ENCODE assay signal across 7 mouse cellular contexts in the genomic region with DNA sequence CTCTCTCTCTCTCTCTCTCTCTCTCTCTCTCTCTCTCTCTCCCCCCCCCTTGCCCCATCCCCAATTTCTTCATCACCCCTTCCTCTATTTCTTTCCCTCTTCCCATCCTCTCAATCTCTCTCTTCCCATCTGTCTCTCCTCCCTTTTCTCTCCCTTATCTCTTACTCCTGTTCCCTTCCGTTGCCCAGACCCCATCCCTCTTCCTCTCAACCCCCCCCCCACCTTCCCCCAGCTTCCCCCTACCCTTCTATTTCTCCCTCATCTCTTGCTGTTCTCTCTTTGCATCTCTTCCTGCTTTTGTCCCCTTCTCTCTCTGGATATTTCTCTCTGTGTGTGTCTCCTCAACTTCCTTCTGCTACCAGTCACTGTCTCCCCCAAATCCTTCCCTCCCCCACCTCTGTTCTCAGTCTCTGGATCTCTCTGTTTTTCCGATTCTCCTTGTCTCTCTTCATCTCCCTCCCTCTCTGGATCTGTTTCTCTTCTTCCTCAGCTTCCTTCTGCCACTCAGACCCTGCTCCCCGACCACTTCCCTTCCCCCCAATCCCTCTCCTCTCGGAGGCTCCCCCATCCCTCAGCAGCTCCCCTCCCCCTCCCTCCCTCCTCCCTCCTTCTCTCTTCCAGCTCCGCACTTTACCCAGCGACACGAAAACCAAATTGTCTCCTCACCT. TPM values are rescaled to one million over a fixed set of nuclear protein-coding genes. Genes with fewer than 3 reads are reported as not detected.
A peak's percentile ranks its signal among the peaks of the same experiment; 100 is the strongest.
DNase-seq lines count a peak whose midpoint lies in the region; ATAC-seq and TF ChIP-seq lines count a peak whose summit lies in the region.

A gene (plus strand): TSS at position 271 of the 668 bp plus-strand sequence.

- H3K27me3 ChIP-seq in liver, embryonic 11.5 days (replicated peaks; ENCODE audit: control insufficient read depth, insufficient read depth, low read length) = no peaks in the 10 kb centered on the region; the same call in 1 of the 2 replicates
- H3K27me3 ChIP-seq in forebrain, embryonic 13.5 days = no peaks in the 10 kb centered on the region

- no peak for TF ChIP-seq CTCF in olfactory bulb, adult 2 months (IDR thresholded peaks at IDR 0.05; ENCODE audit: insufficient read depth, low read depth, low read length)

- no peak for DNase-seq in liver, embryonic 11.5 days (ENCODE audit: low spot score)
- DNase-seq in liver = no peak
- DNase-seq in layer of hippocampus, postnatal 36 days = no peak
- no peak for DNase-seq in gastrocnemius, postnatal 10 days
- DNase-seq in urinary bladder, postnatal 10 days (ENCODE audit: low spot score) = no peak

- H3K9me3 ChIP-seq in liver, embryonic 11.5 days (ENCODE audit: control insufficient read depth, low read length) = no peaks in the 10 kb centered on the region
- H3K9me3 ChIP-seq in forebrain, embryonic 13.5 days (replicated peaks) = no peaks in the 10 kb centered on the region

- H3K27ac ChIP-seq in liver, embryonic 11.5 days (ENCODE audit: low read depth, low read length) = no peak within 1 kb of the TSS
- peak within 1 kb of the TSS; percentile 72 for H3K27ac ChIP-seq in forebrain, embryonic 13.5 days
- peak within 1 kb of the TSS; percentile 93 for H3K27ac ChIP-seq in olfactory bulb, adult 2 months (ENCODE audit: insufficient read depth, low read depth, low read length)

- H3K9ac ChIP-seq in liver, embryonic 11.5 days (ENCODE audit: low read depth, low read length) = no peak within 1 kb of the TSS
- H3K9ac ChIP-seq in forebrain, embryonic 13.5 days = peak within 1 kb of the TSS; percentile 77

- H3K4me3 ChIP-seq in liver, embryonic 11.5 days (ENCODE audit: low read depth, low read length) = no peak within 1 kb of the TSS
- H3K4me3 ChIP-seq in forebrain, embryonic 13.5 days = peak within 1 kb of the TSS; percentile 52
- H3K4me3 ChIP-seq in olfactory bulb, adult 2 months (ENCODE audit: insufficient read depth, low read depth, low read length) = peak within 1 kb of the TSS; percentile 77

- H3K4me1 ChIP-seq in liver, embryonic 11.5 days (replicated peaks; ENCODE audit: control insufficient read depth, insufficient read depth, low read length) = no peaks in the 10 kb centered on the region
- peaks cover 50% of the 10 kb centered on the region for H3K4me1 ChIP-seq in forebrain, embryonic 13.5 days
- H3K4me1 ChIP-seq in olfactory bulb, adult 2 months (ENCODE audit: control insufficient read depth, insufficient read depth, low read length) = peaks cover 24% of the 10 kb centered on the region

- WGBS in liver, embryonic 11.5 days = 2% methylated on average over 7 of the region's 7 CpGs
- 0% methylated on average over 7 of the region's 7 CpGs for whole genome bisulfite sequencing in forebrain, embryonic 13.5 days
- WGBS in olfactory bulb, adult 2 months = under 1% methylated on average over 7 of the region's 7 CpGs

- H3K36me3 ChIP-seq in liver, embryonic 11.5 days (ENCODE audit: control insufficient read depth, insufficient read depth, low read length) = no peaks in the 10 kb centered on the region
- peaks cover 17% of the 10 kb centered on the region for H3K36me3 ChIP-seq in forebrain, embryonic 13.5 days (ENCODE audit: poor library complexity, severe bottlenecking)

- no peak for ATAC-seq in liver, embryonic 11.5 days (replicated peaks; ENCODE audit: low FRiP score)
- ATAC-seq in forebrain, embryonic 13.5 days = peak; percentile 54

- peak within 1 kb of the TSS; percentile 43 for H3K4me2 ChIP-seq in liver, embryonic 11.5 days
- H3K4me2 ChIP-seq in forebrain, embryonic 13.5 days = peak within 1 kb of the TSS; percentile 86

- no peak for TF ChIP-seq POLR2A in olfactory bulb, adult 2 months (IDR thresholded peaks at IDR 0.05; ENCODE audit: insufficient read depth, low read depth, low read length)

RNA-seq across cellular contexts. Expression of the gene that starts here (rescaled TPM):
- polyA plus RNA-seq in liver, embryonic 11.5 days (2014; fragmentation: Nextera tagmentation; extraction: Ambion mirVana) = 1.7 and 2.3 TPM in 2 replicates
- 10.0 and 12.6 TPM in 2 replicates for polyA plus RNA-seq in forebrain, embryonic 13.5 days (2015; fragmentation: Nextera tagmentation; extraction: Ambion mirVana)
- 100 to 1,000 TPM; 406 to 411 TPM for total RNA-seq in layer of hippocampus, postnatal 36 days (2021)
- not detected in 2 replicates for polyA plus RNA-seq in olfactory bulb, adult 2 months (2012; ENCODE audit: insufficient read depth, insufficient read length, low replicate concordance, missing spikeins)
- total RNA-seq in gastrocnemius, postnatal 10 days (2021) = under 1 TPM in 1 of 2 experiments, not detected in 1; 0.43 TPM

Comparison
In these comparisons a context has a peak if more than half of its experiments do, and no peak if none do; other contexts are left out.
1. RNA of the gene that starts here (total RNA-seq): 406 to 411 TPM in layer of hippocampus, postnatal 36 days; 0.43 TPM in gastrocnemius, postnatal 10 days; every median in the first group is over 100 times any median in the second.